Mouse (Mus musculus) heart, adult 11 months (tissue): ENCODE measurements at regions not wholly inside any gene's neighbourhood (a gene's known extent, or its start where the extent isn't known, plus 50 kb on each side); places are given as distances from the start of the nearest gene placed in this dataset.
A peak's percentile ranks its signal among the peaks of the same experiment; 100 is the strongest.

Experiments
- DNase-seq: peaks from one replicate; pipeline ENCODE4 v3.0.0; 2022

GRCm38 (mm10) chr4:54704696-54705095 is 240.2 kb upstream of the Zfp462 start:
- peak; percentile 31 for DNase-seq

GRCm38 (mm10) chr4:54709751-54710150 is 235.1 kb upstream of the Zfp462 start:
- DNase-seq, result peak; percentile 51

- DNase-seq, result peak; percentile 16
Observed at GRCm38 (mm10) chr4:54712929-54713328, 231.9 kb upstream of the Zfp462 start.

GRCm38 (mm10) chr4:54714612-54715342 is 230.1 kb upstream of the Zfp462 start:
- peak; percentile 65 for DNase-seq

GRCm38 (mm10) chr4:54718083-54718482 is 226.8 kb upstream of the Zfp462 start:
- peak; percentile 41 for DNase-seq

- no peak for DNase-seq
Observed at GRCm38 (mm10) chr4:54739001-54739400, 205.8 kb upstream of the Zfp462 start.

GRCm38 (mm10) chr4:54751458-54751857 is 193.4 kb upstream of the Zfp462 start:
- DNase-seq, result no peak

- DNase-seq, result no peak
Observed at GRCm38 (mm10) chr4:54756441-54756840, 188.4 kb upstream of the Zfp462 start.

GRCm38 (mm10) chr4:54757715-54758500 is 186.9 kb upstream of the Zfp462 start:
- peak; percentile 96 for DNase-seq

- no peak for DNase-seq
Observed at GRCm38 (mm10) chr4:54758501-54758829, 186.4 kb upstream of the Zfp462 start.

- no peak for DNase-seq
Observed at GRCm38 (mm10) chr4:54761257-54761656, 183.6 kb upstream of the Zfp462 start.

- DNase-seq, result no peak
Observed at GRCm38 (mm10) chr4:54765045-54765444, 179.8 kb upstream of the Zfp462 start.

GRCm38 (mm10) chr4:54767506-54768200 is 177.2 kb upstream of the Zfp462 start:
- peak; percentile 45 for DNase-seq

GRCm38 (mm10) chr4:54768836-54769235 is 176.0 kb upstream of the Zfp462 start:
- no peak for DNase-seq

- no peak for DNase-seq
Observed at GRCm38 (mm10) chr4:54774066-54774465, 170.8 kb upstream of the Zfp462 start.

- DNase-seq, result no peak
Observed at GRCm38 (mm10) chr4:54774717-54775116, 170.1 kb upstream of the Zfp462 start.

- no peak for DNase-seq
Observed at GRCm38 (mm10) chr4:54780511-54780910, 164.3 kb upstream of the Zfp462 start.

- DNase-seq, result no peak
Observed at GRCm38 (mm10) chr4:54791217-54791742, 153.6 kb upstream of the Zfp462 start.

GRCm38 (mm10) chr4:54793857-54794256 is 151.0 kb upstream of the Zfp462 start:
- DNase-seq, result no peak

- no peak for DNase-seq
Observed at GRCm38 (mm10) chr4:54795246-54795645, 149.6 kb upstream of the Zfp462 start.

GRCm38 (mm10) chr4:54798523-54798922 is 146.3 kb upstream of the Zfp462 start:
- DNase-seq, result no peak

GRCm38 (mm10) chr4:54811163-54811562 is 133.7 kb upstream of the Zfp462 start:
- no peak for DNase-seq
